Mouse (Mus musculus) CD8-positive naive resting alpha-beta T cell, adult 2 months (primary cell): ENCODE data around the gene Olfr1442.
"Not testable (repeated sequence)": the region's sequence is repeated elsewhere in the genome, so short reads cannot be mapped to it uniquely, and the experiment has no call there.

Source experiments
- DNase-seq, 2 experiments: peaks; one replicate each; pipeline ENCODE4 v3.0.0; 2022; ENCODE audit warnings: low read depth in 2 of 2, low spot score in 2 of 2

Gene Olfr1442

GRCm38 (mm10) chr19:12670139-12670538, at the start of gene Olfr1442:
Olfr1442 (plus strand) TSS chr19:12670439.
- no peak for DNase-seq

- DNase-seq, result no peak
Observed at GRCm38 (mm10) chr19:12633176-12633575, 37.1 kb upstream of the Olfr1442 start, which contains the start of gene Glyat. Glyat (plus strand) TSS chr19:12633308.

DNA sequence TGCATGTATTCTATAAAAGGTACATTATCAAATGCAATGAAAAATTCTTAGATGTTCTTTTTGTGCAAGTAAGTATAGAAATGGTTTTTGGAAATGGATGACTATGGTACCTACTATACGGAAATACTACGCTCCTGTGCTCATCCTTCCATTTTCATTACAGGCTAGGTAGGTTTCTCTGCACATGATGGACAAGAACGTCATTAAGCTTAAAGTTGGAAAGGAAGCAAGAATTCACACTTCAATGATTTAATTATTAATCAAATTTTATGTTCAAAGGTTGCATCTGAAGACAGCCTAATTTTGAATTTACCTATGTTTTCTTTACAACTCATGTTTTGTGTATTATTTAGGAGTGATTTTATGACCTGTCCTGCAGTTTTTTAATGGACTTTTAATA, 36.0 kb upstream of the Olfr1442 start:
- DNase-seq, result no peak

DNA sequence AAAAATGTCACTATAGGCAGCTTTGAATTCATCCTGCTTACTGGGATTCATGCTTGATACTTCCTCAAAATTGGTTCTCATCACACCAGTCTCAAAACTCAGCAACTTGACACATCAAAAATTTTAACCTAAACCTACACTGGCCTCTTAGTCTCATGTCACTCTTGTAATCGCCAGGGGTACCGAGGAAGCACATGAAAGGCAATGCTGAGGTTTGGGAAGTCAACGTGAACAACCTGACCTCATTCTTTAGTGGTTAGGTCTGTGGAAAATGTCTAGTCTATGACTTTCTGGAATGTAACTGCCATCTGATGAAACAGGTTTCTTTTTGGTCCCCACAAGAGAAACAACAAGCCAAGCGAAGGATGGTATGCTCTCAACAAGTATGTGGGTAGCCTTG, 35.3 kb upstream of the Olfr1442 start:
- no peak for DNase-seq

GRCm38 (mm10) chr19:12636863-12637262, 33.4 kb upstream of the Olfr1442 start:
- DNase-seq, result no peak

DNA sequence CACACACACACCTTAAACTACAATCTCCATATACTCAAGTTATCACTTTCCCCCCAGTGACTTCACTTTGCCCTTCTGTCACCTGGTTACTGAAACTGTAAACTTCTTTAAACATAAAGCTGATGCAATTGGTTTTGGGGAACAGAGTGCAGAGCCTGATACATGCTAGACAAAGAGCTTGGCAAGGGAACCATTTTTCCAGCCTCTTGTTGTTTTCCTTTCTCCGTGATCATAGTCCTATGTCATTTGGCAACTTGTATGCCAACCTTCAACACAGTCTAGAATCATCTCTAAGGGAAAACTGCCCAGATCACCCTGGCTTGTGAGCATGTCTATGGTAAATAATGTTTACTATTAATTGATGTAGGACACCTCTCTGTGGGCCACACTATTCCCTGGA, 32.2 kb upstream of the Olfr1442 start:
- no peak for DNase-seq

GRCm38 (mm10) chr19:12649511-12649910, 20.7 kb upstream of the Olfr1442 start:
- DNase-seq, result no peak

GRCm38 (mm10) chr19:12666156-12666555, 4.1 kb upstream of the Olfr1442 start:
- DNase-seq, result no peak

- DNase-seq, result not testable (repeated sequence)
Observed at GRCm38 (mm10) chr19:12668601-12669000, 1.6 kb upstream of the Olfr1442 start.

DNA sequence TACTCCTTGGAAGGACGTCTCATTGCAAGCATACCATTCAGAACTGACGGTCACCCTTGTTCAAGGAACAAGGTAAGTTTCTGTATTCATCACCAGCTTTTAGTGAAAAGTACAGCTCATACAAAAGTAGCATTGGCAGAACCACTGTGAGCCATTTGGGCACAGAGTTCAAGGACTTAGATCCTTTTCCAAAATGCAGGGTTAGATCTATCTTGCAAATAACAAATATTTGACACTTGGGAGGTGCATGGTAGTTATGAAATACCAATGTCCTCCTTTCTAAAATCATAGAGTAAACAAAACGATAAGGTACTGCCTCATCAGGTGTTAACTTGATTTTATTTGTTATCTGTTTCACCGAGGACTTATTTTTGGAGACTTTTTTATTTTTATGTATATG, 812 bp downstream of the Olfr1442 start:
- no peak for DNase-seq

DNA sequence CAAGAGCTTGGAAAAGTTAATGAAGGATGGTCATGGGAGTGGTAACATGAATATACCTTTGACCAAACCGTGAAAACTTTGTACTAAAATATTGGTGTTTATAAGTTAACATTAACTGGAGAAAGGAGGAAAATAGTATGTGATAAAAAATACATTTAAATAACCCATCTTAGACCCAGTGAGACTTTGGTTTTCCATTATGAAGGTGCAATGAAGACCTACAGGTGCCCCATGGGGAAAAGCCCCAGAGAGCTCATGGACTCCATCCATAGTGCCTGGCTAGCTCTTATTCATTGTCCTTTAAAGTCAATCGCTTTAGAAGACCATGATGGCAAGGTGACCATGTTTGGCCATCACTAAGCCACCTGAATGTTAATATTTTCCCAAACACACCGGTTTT, 7.6 kb downstream of the Olfr1442 start, which contains the start of gene Olfr1443:
Gene Olfr1443 (plus strand): TSS at position 301 of the 400 bp plus-strand sequence.
- no peak for DNase-seq

DNA sequence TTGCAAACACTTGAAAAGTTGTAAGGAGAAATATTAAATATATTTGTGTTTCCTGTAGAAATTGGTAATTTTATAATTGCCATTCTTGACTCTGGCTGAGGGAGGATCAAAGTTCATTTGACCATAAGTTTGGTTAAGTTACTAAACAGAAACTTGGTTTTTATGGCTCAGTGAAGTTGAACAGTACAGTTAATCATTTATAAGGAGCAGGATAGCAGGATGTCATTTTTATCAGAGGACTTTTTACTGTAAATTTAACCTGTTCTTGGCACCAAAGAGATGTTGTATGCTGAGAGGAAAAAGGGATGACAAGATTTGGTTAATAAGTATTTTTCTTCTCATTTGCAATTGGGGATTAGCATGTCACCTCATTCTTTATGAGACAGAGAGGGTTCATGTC, 14.4 kb downstream of the Olfr1442 start:
- DNase-seq, result no peak

DNA sequence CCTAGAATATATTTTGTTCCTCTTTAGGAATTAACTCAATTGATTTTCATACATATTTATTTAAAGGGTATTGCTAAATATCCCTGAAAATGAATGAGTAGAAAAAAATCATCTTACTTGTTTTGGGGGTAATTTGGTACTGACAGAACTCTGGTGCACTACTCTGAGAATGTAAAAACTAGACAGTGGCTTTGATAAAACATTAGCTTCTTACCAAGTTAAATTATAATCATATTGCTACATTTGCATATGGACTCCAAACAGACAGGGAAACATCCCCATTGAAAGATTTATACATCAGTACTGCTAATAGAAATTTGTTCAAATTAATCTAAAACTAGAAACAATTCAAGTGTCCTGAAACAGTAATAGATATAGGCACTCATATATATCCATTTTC, 15.0 kb downstream of the Olfr1442 start:
- DNase-seq, result no peak

- DNase-seq, result no peak
Observed at GRCm38 (mm10) chr19:12695590-12695989, 25.4 kb downstream of the Olfr1442 start, which contains the start of gene Keg1. Keg1 (plus strand) TSS chr19:12695786.

DNA sequence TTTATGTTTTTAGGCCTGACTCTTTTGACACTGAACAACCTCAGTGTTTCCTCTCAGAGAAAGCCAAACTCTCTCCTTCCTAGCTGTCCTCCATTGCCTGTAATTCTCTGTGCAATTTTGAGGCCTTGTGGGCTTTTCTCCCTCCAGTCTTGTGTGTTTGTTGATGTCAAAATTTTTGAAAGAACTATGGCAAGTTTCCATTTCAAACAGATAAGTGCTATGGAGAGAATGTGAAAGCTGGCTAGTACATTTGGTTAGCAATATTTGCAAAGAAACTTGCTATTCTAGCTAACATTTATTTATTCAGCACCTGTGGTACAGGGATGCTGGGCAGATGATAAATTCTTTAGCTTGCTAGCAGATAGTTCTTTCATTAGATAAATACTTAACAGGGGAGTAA, 26.0 kb downstream of the Olfr1442 start:
- no peak for DNase-seq

DNA sequence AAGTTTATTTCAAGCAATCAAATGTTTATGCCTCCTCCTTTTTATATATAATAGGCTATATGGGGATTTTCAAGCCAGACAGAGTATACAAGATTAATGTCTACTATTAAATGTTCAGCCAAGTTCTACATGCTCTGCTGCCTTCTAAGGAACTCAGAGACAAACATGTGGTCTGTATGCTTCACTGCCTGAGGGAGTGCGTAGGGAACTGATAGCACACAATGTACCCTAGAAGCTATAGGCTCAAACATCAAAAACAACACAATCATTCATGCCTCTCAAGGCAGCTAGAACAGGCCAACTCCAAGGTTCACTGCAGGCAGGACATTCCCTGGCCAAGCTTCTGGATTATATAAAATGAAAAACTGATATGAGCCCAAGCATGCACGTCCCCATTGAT, 38.2 kb downstream of the Olfr1442 start:
- DNase-seq, result no peak

DNA sequence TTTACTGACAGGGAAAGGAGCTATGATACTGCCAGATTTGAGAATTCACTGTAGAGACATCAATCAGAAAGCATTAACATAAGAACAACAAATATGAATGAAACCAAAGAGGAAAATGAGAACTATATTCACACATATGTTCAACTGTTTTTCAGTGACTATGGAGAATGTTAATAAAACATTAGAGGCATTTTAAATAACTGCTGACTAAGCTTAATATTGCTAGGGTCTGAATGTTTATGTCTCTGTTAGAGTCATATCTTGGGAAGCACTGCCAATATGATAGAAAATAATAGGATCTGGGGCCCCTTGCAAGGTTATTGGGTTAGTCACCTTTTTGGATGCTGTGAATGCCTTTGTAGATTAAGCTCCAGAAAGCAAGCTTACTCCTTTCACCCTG, 38.7 kb downstream of the Olfr1442 start:
- DNase-seq, result no peak

DNA sequence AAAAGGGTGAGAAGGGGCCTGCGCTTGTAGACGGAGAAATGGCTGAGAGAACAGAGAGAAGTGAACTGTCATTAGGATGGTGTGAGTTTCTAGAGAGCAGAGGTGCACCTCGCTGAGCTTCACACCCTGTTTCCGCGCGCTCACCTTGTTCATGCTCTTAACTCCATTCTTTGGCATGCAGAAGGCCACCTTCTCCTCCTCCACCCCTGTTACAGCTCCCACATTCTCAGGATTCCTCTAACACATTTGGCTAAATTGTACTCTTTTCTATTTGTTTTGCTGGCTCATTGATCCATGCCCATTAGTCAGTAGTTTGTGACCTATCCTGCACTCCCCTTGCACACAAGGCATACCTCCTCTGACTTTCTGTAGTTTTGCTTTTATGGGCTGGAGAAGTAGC, 49.0 kb downstream of the Olfr1442 start:
- DNase-seq, result no peak

- DNase-seq, result no peak
Observed at GRCm38 (mm10) chr19:12720463-12720862, 50.2 kb downstream of the Olfr1442 start.

DNA sequence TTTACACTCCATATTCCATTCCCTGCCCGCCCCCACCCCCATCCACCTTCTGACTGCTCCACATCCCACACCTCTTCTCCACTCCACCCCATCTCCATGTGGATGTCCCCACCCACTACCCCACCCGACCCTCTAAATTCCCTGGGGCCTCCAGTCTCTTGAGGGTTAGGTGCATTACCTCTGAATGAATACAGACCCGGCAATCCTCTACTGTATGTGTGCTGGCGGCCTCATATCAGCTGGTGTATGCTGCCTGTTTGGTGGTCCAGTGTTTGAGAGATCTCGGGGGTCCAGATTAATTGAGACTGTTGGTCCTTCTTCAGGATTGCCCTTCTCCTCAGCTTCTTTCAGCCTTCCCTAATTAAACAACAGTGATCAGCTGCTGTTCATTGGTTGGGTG, 50.7 kb downstream of the Olfr1442 start:
- DNase-seq, result not testable (repeated sequence)

DNA sequence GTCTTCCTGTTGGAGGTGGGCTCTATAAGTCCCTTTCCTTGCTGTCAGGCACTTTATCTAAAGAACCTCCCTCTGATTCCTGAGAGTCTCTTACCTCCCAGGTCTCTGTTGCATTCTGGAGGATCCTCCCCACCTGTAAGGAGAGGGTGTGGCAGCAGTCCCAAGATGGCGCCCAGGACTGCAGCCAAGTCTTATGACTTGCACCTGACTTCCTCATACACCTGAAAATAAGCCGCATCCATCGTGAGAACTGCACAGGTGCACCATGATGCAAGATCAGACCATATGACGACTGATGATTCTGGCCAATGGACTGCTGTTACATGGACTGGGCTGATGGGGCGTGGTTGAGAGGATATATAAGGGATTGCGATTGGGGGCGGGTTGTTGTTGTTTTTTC, 51.4 kb downstream of the Olfr1442 start:
- not testable (repeated sequence) for DNase-seq

DNA sequence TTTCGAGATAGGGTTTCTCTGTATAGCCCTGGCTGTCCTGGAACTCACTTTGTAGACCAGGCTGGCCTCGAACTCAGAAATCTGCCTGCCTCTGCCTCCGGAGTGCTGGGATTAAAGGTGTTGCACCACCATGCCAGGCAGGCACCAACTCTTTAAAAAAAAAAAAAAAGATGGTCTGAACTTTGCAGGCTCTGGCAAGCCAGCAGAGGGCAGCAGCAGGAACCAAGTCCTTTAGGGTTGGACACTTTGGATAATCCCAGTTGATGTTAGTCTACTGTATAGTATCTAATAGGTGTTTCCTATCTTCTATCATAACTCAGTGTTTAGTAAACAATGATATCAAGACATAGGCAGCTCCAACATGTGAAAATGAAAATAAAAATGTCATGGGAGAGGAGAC, 52.1 kb downstream of the Olfr1442 start:
- no peak for DNase-seq

DNA sequence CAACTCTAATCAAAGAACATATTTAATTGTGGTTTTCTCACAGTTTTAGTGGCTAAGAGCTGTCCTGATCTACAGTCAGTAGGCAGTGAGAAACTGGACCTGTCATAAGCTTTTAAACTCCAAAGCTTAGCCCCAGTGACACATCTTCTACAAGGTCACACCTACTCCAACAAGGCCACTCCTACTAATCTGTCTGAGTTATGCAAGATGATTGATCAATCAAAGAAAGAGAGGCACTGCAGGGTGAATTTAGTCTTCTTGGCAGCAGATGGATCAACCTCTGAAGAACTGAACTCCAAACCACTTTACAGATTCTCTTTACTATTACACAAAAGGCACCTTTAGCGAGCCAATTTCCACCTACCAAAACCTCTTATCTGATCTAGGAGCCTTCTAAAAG, 55.6 kb downstream of the Olfr1442 start:
- no peak for DNase-seq
